Mouse (Mus musculus) telencephalon, adult 2 months (tissue): ENCODE data around the gene Chst10.

Experiments used
- DNase-seq: peaks from one replicate; pipeline ENCODE4 v3.0.0-alpha.2; 2011; ENCODE audit warnings: low read depth, low spot score

The Chst10 gene

GRCm38 (mm10) chr1:38897431-38898248 is at the start of gene Chst10:
TSS of gene Chst10 (minus strand) at chr1:38898161.
- peak; percentile 65 for DNase-seq

GRCm38 (mm10) chr1:38939608-38940007 is 41.6 kb upstream of the Chst10 start:
- DNase-seq, result no peak

- no peak for DNase-seq
Measured at GRCm38 (mm10) chr1:38938849-38939248, 40.9 kb upstream of the Chst10 start, which contains the start of gene Nms. TSS of gene Nms (plus strand) at chr1:38939149.

- no peak for DNase-seq
Measured at GRCm38 (mm10) chr1:38936780-38937179, 38.8 kb upstream of the Chst10 start.

GRCm38 (mm10) chr1:38934668-38935067 is 36.7 kb upstream of the Chst10 start:
- DNase-seq, result no peak

- peak; percentile 66 for DNase-seq
Measured at GRCm38 (mm10) chr1:38930767-38931166, 32.8 kb upstream of the Chst10 start.

GRCm38 (mm10) chr1:38929468-38929867 is 31.5 kb upstream of the Chst10 start:
- peak; percentile 64 for DNase-seq

- DNase-seq, result peak; percentile 47
Measured at GRCm38 (mm10) chr1:38928996-38929395, 31.0 kb upstream of the Chst10 start.

- DNase-seq, result no peak
Measured at GRCm38 (mm10) chr1:38903985-38904384, 6.0 kb upstream of the Chst10 start.

GRCm38 (mm10) chr1:38902571-38902970 is 4.6 kb upstream of the Chst10 start:
- DNase-seq, result no peak

GRCm38 (mm10) chr1:38893081-38893480 is 4.9 kb downstream of the Chst10 start:
- no peak for DNase-seq

GRCm38 (mm10) chr1:38891444-38891843 is 6.5 kb downstream of the Chst10 start:
- DNase-seq, result no peak

GRCm38 (mm10) chr1:38888803-38889202 is 9.2 kb downstream of the Chst10 start:
- DNase-seq, result no peak

GRCm38 (mm10) chr1:38887011-38887410 is 10.9 kb downstream of the Chst10 start:
- no peak for DNase-seq

GRCm38 (mm10) chr1:38886602-38887001 is 11.4 kb downstream of the Chst10 start:
- DNase-seq, result no peak

GRCm38 (mm10) chr1:38885956-38886355 is 12.0 kb downstream of the Chst10 start:
- DNase-seq, result no peak

- DNase-seq, result no peak
Measured at GRCm38 (mm10) chr1:38883766-38884165, 14.2 kb downstream of the Chst10 start.

GRCm38 (mm10) chr1:38882746-38883145 is 15.2 kb downstream of the Chst10 start:
- DNase-seq, result no peak

- DNase-seq, result no peak
Measured at GRCm38 (mm10) chr1:38881366-38881765, 16.6 kb downstream of the Chst10 start.

GRCm38 (mm10) chr1:38876671-38877382 is 21.1 kb downstream of the Chst10 start:
- no peak for DNase-seq

- no peak for DNase-seq
Measured at GRCm38 (mm10) chr1:38873911-38874310, 24.1 kb downstream of the Chst10 start.

- DNase-seq, result no peak
Measured at GRCm38 (mm10) chr1:38871834-38872233, 26.1 kb downstream of the Chst10 start.
